Mouse (Mus musculus): ENCODE results near the gene Spata25. TPM values are rescaled to one million over a fixed set of nuclear protein-coding genes. Genes with fewer than 3 reads are reported as not detected.

Gene Spata25
- not detected for polyA plus RNA-seq (2014; fragmentation: Illumina TruSeq; extraction: RNeasy Lipid Tissue Mini Kit (QIAGEN cat#74804); ENCODE audit: low read depth, low replicate concordance)

DNA sequence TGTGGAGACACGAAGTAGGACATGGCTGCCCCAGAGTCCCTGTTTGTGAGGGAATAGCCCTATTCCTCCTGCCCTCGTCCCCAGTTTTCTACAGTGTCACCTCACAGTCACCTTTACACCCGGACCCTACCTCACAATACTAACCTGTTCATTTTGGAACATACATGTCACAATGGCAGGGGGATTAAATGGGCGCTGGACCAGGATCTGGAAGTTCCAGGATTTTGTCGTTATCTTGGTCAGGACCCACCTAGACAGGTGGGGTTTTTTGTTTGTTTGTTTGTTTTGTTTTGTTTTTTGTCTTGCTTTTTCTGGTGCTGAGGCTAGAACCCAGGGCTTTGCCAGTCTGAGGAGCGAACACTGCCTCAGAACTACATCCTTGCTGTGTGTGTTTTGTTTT lies at the start of gene Spata25:
Spata25 (minus strand) TSS at position 101 of the 400 bp plus-strand sequence.

DNA sequence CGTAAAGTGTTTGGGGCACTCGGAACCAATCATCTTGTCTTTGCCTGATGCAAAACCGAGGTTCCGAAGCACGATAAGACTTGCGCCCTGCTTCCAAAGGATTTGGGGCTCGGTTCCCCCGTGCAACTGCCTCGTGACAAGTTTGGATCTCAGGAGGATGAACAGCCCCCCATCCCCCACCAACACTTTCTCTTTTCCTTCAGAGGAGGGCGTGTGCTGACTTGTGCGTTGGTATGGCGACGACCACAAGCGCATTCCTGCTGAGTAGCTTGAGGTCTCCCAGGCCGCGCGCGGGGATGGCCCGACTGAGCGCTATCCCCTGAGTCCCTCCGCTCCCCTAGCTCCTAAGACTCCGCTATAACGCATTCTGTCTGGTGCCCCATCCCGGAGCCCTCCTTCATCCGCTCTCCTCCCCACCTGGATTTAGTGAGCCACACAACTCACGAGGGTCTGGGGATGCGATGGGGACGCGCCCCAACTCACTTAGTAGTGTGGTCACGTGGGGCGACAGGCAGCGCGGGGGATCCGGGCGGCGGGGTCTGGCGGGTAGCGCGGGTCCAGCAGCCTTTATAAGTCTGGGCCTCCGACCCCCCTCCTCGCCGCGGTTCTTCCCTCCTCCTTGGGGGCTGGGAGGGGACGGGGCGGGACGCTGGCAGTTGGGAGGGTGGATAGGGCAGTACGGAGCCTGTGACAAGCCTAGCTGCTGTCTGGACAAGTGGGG lies 28.9 kb upstream of the Spata25 start, which contains the start of gene Pltp:
Pltp (minus strand) TSS at position 611 of the 721 bp plus-strand sequence.

DNA sequence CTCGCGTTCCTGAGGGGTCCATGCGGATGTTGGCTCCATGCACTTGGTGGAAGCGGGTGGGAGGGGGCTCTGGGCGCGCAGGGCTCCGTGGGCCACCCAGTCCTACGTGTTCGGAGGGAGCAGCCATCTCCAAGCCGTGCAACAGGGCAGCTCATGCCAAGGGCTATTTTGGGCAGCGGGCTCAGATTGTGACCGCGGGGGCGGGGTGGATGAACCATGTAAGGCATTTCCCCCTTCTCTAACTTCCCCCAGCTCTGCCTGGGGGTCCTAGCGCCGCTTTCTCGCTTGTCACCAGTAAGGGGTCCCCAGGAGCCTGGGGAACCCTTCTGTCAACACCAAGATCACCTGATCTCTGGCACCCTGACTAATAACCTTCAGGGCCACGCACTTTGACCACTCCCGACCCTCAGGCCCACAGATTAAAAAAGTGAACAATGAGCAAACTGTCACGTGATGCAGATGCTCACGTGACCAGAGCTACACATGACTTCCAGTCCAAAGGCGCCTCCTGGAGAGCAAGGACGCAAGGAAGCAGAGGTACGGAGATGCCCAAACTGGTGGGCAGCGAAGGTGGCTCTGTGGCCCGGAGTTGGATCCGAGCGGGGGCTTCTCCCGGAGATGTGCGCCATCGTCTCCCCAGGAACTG lies 5.1 kb upstream of the Spata25 start, which contains the start of gene Neurl2:
Neurl2 (minus strand) TSS at position 143 of the 646 bp plus-strand sequence.

DNA sequence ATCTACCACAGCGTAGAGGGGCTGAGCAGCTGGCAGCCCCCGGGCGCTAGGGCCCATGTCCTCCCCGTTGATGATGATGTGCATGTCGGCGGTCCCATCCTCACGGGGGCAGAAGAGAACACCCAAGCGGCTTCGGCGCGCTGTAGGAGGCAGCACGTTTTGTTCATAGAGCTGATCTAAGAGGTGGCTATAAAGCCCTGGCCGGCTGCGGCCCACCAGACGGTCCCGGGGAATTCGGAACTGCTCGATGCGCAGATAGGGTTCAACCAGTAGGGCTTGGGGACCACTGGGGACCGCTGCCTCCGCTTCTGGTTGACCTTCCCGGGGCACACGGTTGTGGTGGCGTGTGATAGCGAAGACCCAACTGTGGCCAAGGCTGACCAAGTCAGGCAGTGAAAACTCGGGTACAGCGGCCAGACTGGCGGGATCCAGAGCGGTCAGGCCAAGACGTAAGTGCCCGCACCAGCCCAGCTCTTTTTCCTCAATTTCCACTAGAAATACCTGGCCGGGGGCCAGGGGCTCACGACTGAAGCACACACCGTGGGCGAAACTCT lies 4.5 kb upstream of the Spata25 start, which contains the start of gene Ctsa:
Ctsa (plus strand) TSS at position 126 of the 554 bp plus-strand sequence.

DNA sequence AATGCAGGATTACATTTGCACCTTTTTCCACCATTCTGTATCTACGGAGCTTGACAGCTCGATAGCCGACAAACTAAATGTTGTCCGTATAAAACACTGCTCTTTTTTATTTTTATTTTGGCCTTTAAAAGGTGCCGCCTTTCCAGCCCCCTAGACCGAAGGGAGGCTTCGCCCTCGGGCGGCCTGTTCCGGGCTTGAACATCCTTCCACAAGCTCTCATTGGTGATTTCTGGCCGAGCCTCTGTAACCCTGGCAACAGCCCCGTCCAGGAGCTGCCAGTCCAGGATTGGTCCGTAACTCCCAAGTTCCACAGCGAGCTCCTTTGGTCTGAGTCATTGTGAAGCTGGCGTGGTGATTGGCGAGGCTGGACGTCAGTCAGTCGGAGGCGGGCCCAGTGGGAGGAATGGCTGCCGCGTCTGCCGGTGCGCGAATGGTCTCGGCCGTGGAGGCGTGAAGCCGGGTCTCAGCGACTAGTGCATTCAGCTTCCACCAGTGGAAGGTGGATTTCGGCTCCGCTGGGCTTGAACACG lies 5.6 kb downstream of the Spata25 start, which contains the start of gene Zswim1:
Zswim1 (plus strand) TSS at position 51 of the 530 bp plus-strand sequence.

DNA sequence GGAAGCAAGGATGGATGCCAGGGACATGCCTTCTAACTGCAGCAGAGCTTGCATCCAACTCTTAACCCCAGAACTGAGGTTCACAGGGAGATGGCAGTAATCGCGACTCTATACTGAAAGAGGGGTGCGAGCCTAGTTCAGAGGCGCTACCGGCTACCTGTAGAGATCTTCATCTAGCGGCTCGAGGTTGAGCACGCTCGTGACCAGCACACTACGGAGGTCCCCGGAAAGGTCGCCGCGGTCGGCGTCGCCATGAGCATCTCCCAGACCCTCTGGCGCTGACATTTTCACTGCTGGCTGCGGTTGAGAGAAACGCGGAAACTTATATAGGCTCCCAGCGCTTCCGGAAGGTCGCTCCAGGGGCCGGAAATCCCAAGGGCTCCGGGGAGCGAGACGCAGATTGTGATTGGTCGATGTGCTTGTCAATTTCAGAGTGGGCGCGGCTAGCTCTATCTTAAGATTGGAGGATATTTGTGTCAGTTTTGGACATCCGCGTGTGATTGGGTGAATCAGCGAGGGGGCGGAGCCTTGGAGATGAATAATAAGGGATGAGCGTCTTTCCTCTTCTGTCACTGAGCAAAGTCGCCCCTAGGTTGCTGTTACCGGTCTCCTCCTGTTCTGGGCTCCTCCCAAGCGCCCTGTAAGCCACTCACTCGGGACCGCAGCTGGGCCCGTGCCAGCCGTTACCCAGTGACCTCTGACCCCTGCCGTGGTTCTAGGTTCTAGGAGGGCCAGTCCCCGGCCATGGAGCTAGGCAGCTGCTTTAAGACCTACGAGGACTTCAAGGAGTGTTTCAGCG lies 23.6 kb downstream of the Spata25 start, which contains the start of the genes Acot8 and Zswim3:
Acot8 (minus strand) TSS at position 350 of the 799 bp plus-strand sequence.
Zswim3 (plus strand) TSS at position 566 of the 799 bp plus-strand sequence.

DNA sequence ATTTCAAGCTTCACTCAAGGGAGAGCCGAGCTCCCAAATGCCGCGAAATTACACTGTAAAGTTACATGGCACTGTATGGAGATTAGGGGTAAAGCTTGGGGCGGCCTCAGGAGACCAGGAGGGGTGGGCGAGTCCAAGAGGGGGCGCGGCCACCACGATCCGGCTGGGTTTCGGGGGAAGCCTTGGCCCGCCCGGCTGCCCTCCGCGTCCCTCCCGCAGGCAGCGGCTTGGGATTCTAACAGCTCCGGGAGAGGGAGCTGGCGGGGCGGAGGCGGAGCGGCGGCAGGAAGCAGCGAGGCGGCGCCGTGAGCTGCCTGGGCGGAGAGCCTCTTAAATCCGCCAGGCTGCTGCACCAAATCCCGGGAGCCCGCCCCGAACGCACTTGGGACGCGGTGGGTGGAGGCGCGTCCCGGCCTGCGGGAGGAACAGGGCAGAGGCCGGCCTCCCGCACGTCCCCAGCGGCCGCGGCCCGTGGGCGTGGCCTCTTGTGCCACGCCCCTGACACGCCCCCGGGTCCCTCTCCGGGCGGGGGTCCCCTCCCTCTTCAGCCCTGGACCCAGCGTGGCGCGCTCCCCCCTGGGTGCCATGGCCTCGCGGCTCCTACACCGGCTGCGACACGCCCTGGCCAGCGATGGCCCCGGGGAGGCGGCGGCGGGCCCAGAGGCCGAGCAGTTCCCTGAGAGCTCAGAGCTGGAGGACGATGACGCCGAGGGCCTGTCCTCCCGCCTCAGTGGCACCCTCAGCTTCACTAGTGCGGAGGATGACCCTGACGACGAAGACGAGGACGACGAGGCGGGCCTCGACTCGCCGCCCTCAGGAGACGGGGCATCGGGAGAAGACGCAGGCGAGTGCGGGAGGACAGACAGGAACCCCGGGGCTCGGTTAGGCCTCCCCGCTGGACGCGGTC lies 42.6 kb downstream of the Spata25 start, which contains the start of gene Snx21:
Snx21 (plus strand) TSS at position 343 of the 907 bp plus-strand sequence.

DNA sequence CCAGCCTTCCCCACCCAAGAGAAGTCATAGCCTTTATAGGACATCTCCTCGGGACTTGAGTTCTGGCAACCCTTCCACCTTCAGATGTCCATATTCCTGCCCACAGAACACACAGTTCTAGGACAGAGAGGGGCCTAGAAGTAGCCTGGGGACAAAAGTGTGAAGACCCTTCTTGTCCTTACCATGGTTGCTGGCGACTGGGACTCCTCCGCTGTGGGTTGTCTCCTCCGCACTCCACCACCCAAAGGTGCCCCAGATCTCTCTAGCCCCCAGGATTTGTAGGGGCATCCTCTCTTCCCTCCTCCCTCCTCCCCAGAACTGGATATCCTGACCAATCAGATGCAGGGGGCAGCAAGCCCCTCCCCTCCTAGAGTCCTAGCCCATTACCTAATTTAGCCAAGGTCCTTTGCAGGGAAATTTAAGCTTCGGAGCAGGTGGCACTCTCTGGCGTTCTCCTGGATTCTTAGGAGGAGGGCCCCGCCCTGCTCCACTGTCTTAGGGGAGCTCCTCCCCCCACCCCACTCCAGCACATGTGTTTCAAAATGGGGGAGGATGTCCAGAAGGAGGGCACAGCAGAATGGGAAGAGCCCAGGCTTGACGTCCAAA lies 48.8 kb downstream of the Spata25 start, which contains the start of gene Tnnc2:
Tnnc2 (minus strand) TSS at position 487 of the 606 bp plus-strand sequence.

Other genes with a start within 250 kb of the Spata25 start
- gene Wfdc6a, start 243.1 kb downstream of the Spata25 start, polyA plus RNA-seq (2014; fragmentation: Illumina TruSeq; extraction: RNeasy Lipid Tissue Mini Kit (QIAGEN cat#74804); ENCODE audit: low read depth, low replicate concordance), result not detected
- gene Eppin, start 234.9 kb downstream of the Spata25 start, polyA plus RNA-seq (2014; fragmentation: Illumina TruSeq; extraction: RNeasy Lipid Tissue Mini Kit (QIAGEN cat#74804); ENCODE audit: low read depth, low replicate concordance), result not detected
- not detected for gene Wfdc6b, start 215.0 kb downstream of the Spata25 start, polyA plus RNA-seq (2014; fragmentation: Illumina TruSeq; extraction: RNeasy Lipid Tissue Mini Kit (QIAGEN cat#74804); ENCODE audit: low read depth, low replicate concordance)
- gene Wfdc8, start 214.9 kb downstream of the Spata25 start, polyA plus RNA-seq (2014; fragmentation: Illumina TruSeq; extraction: RNeasy Lipid Tissue Mini Kit (QIAGEN cat#74804); ENCODE audit: low read depth, low replicate concordance), result not detected
- 0.37 TPM for gene Wfdc16, start 189.7 kb downstream of the Spata25 start, polyA plus RNA-seq (2014; fragmentation: Illumina TruSeq; extraction: RNeasy Lipid Tissue Mini Kit (QIAGEN cat#74804); ENCODE audit: low read depth, low replicate concordance)
- not detected for gene Wfdc10, start 172.5 kb downstream of the Spata25 start, polyA plus RNA-seq (2014; fragmentation: Illumina TruSeq; extraction: RNeasy Lipid Tissue Mini Kit (QIAGEN cat#74804); ENCODE audit: low read depth, low replicate concordance)
- not detected for gene Wfdc9, start 172.0 kb downstream of the Spata25 start, polyA plus RNA-seq (2014; fragmentation: Illumina TruSeq; extraction: RNeasy Lipid Tissue Mini Kit (QIAGEN cat#74804); ENCODE audit: low read depth, low replicate concordance)
- gene Wfdc11, start 154.4 kb downstream of the Spata25 start, polyA plus RNA-seq (2014; fragmentation: Illumina TruSeq; extraction: RNeasy Lipid Tissue Mini Kit (QIAGEN cat#74804); ENCODE audit: low read depth, low replicate concordance), result not detected
- gene Wfdc13, start 143.4 kb downstream of the Spata25 start, polyA plus RNA-seq (2014; fragmentation: Illumina TruSeq; extraction: RNeasy Lipid Tissue Mini Kit (QIAGEN cat#74804); ENCODE audit: low read depth, low replicate concordance), result not detected
- not detected for gene Spint4, start 130.0 kb downstream of the Spata25 start, polyA plus RNA-seq (2014; fragmentation: Illumina TruSeq; extraction: RNeasy Lipid Tissue Mini Kit (QIAGEN cat#74804); ENCODE audit: low read depth, low replicate concordance)
- not detected for gene Spint5, start 113.2 kb downstream of the Spata25 start, polyA plus RNA-seq (2014; fragmentation: Illumina TruSeq; extraction: RNeasy Lipid Tissue Mini Kit (QIAGEN cat#74804); ENCODE audit: low read depth, low replicate concordance)
- not detected for gene Wfdc3, start 82.6 kb downstream of the Spata25 start, polyA plus RNA-seq (2014; fragmentation: Illumina TruSeq; extraction: RNeasy Lipid Tissue Mini Kit (QIAGEN cat#74804); ENCODE audit: low read depth, low replicate concordance)
- gene Dnttip1, start 82.6 kb downstream of the Spata25 start, polyA plus RNA-seq (2014; fragmentation: Illumina TruSeq; extraction: RNeasy Lipid Tissue Mini Kit (QIAGEN cat#74804); ENCODE audit: low read depth, low replicate concordance), result 1.6 TPM
- gene Ube2c, start 58.6 kb downstream of the Spata25 start, polyA plus RNA-seq (2014; fragmentation: Illumina TruSeq; extraction: RNeasy Lipid Tissue Mini Kit (QIAGEN cat#74804); ENCODE audit: low read depth, low replicate concordance), result not detected
- gene Tnnc2, start 48.6 kb downstream of the Spata25 start, polyA plus RNA-seq (2014; fragmentation: Illumina TruSeq; extraction: RNeasy Lipid Tissue Mini Kit (QIAGEN cat#74804); ENCODE audit: low read depth, low replicate concordance), result not detected
- 1.1 TPM for gene Snx21, start 42.7 kb downstream of the Spata25 start, polyA plus RNA-seq (2014; fragmentation: Illumina TruSeq; extraction: RNeasy Lipid Tissue Mini Kit (QIAGEN cat#74804); ENCODE audit: low read depth, low replicate concordance)
- 0.93 TPM for gene Acot8, start 23.7 kb downstream of the Spata25 start, polyA plus RNA-seq (2014; fragmentation: Illumina TruSeq; extraction: RNeasy Lipid Tissue Mini Kit (QIAGEN cat#74804); ENCODE audit: low read depth, low replicate concordance)
- gene Zswim3, start 23.4 kb downstream of the Spata25 start, polyA plus RNA-seq (2014; fragmentation: Illumina TruSeq; extraction: RNeasy Lipid Tissue Mini Kit (QIAGEN cat#74804); ENCODE audit: low read depth, low replicate concordance), result 0.90 TPM
- gene Zswim1, start 5.9 kb downstream of the Spata25 start, polyA plus RNA-seq (2014; fragmentation: Illumina TruSeq; extraction: RNeasy Lipid Tissue Mini Kit (QIAGEN cat#74804); ENCODE audit: low read depth, low replicate concordance), result 0.95 TPM
- gene Ctsa, start 4.3 kb upstream of the Spata25 start, polyA plus RNA-seq (2014; fragmentation: Illumina TruSeq; extraction: RNeasy Lipid Tissue Mini Kit (QIAGEN cat#74804); ENCODE audit: low read depth, low replicate concordance), result 46.3 TPM
- not detected for gene Neurl2, start 4.9 kb upstream of the Spata25 start, polyA plus RNA-seq (2014; fragmentation: Illumina TruSeq; extraction: RNeasy Lipid Tissue Mini Kit (QIAGEN cat#74804); ENCODE audit: low read depth, low replicate concordance)
- gene Pltp, start 29.2 kb upstream of the Spata25 start, polyA plus RNA-seq (2014; fragmentation: Illumina TruSeq; extraction: RNeasy Lipid Tissue Mini Kit (QIAGEN cat#74804); ENCODE audit: low read depth, low replicate concordance), result 3.6 TPM
- 3.5 TPM for gene Pcif1, start 50.8 kb upstream of the Spata25 start, polyA plus RNA-seq (2014; fragmentation: Illumina TruSeq; extraction: RNeasy Lipid Tissue Mini Kit (QIAGEN cat#74804); ENCODE audit: low read depth, low replicate concordance)
- gene Zfp335, start 83.2 kb upstream of the Spata25 start, polyA plus RNA-seq (2014; fragmentation: Illumina TruSeq; extraction: RNeasy Lipid Tissue Mini Kit (QIAGEN cat#74804); ENCODE audit: low read depth, low replicate concordance), result 0.40 TPM
- not detected for gene Mmp9, start 112.2 kb upstream of the Spata25 start, polyA plus RNA-seq (2014; fragmentation: Illumina TruSeq; extraction: RNeasy Lipid Tissue Mini Kit (QIAGEN cat#74804); ENCODE audit: low read depth, low replicate concordance)
- 1.8 TPM for gene Slc12a5, start 132.3 kb upstream of the Spata25 start, polyA plus RNA-seq (2014; fragmentation: Illumina TruSeq; extraction: RNeasy Lipid Tissue Mini Kit (QIAGEN cat#74804); ENCODE audit: low read depth, low replicate concordance)
- gene Ncoa5, start 206.3 kb upstream of the Spata25 start, polyA plus RNA-seq (2014; fragmentation: Illumina TruSeq; extraction: RNeasy Lipid Tissue Mini Kit (QIAGEN cat#74804); ENCODE audit: low read depth, low replicate concordance), result 5.0 TPM
- not detected for gene Cd40, start 227.1 kb upstream of the Spata25 start, polyA plus RNA-seq (2014; fragmentation: Illumina TruSeq; extraction: RNeasy Lipid Tissue Mini Kit (QIAGEN cat#74804); ENCODE audit: low read depth, low replicate concordance)

Data from liver, adult 10 weeks (tissue).